Mouse (Mus musculus) lung, adult 2 months (tissue): ENCODE measurements around the gene Gm20388. TPM values are rescaled to one million over a fixed set of nuclear protein-coding genes. Genes with fewer than 3 reads are reported as not detected.
A peak's percentile ranks its signal among the peaks of the same experiment; 100 is the strongest.

Experiments used
- DNase-seq: peaks from one replicate; pipeline ENCODE4 v3.0.0; 2022
- H3K4me1 ChIP-seq: fragments of 200-500 bp; 2 replicates; pipeline ENCODE4 v1.6.1; 2011; ENCODE audit warnings: low read length; ENCODE audit not compliant: control insufficient read depth, insufficient read depth
- H3K4me3 ChIP-seq: fragments of 200-500 bp; replicated peaks from 2 replicates; pipeline ENCODE3; 2011; ENCODE audit warnings: low read depth, mild to moderate bottlenecking, control low read depth, low read length; ENCODE audit errors: extremely low read depth
- CTCF ChIP-seq: fragments of 200-500 bp; IDR thresholded peaks from 2 replicates; pipeline ENCODE4 v1.5.1; 2011; ENCODE audit warnings: mild to moderate bottlenecking, low read length, control low read depth; ENCODE audit not compliant: insufficient read depth
- POLR2A ChIP-seq: fragments of 200-500 bp; IDR thresholded peaks from 2 replicates; pipeline ENCODE4 v1.6.1; 2011; ENCODE audit warnings: low read depth, mild to moderate bottlenecking, control low read depth, low read length, borderline replicate concordance; ENCODE audit errors: extremely low read depth
- WGBS: fragments of 180-500 bp; shearing (Covaris S2); methylation state at CpG from one replicate; pipeline ENCODE4 v1.1.7; 2018; 5-methylcytosine and 5-hydroxymethylcytosine counted together
- polyA plus RNA-seq: library from polyadenylated mRNA; depleted of rRNA; stranded (reverse); fragments of >200 nt; gene quantifications from 2 replicates; pipeline ENCODE4 v1.2.3, GENCODE M21; 2012

The Gm20388 gene
- polyA plus RNA-seq, 1 experiment: 67.8 TPM

GRCm38 (mm10) chr8:120966557-120966956 is 1055.9 kb downstream of the Gm20388 start:
- WGBS: 29% methylated on average over 3 of the region's 3 CpGs
- Histone ChIP-seq H3K4me1 (peaks cover under 1% of the 10 kb centered on the region; the same call in 1 of the 2 replicates), H3K4me3 (no peak overlapping the region)
- TF ChIP-seq POLR2A: no peak
- TF ChIP-seq CTCF: no peak
- DNase-seq: no peak

GRCm38 (mm10) chr8:120968308-120968707 is 1057.7 kb downstream of the Gm20388 start:
- no peak for DNase-seq
- 44% methylated on average over 6 of the region's 6 CpGs for WGBS

GRCm38 (mm10) chr8:120970346-120970745 is 1059.7 kb downstream of the Gm20388 start:
- 47% methylated on average over 5 of the region's 5 CpGs for WGBS
- no peak for TF ChIP-seq POLR2A
- TF ChIP-seq CTCF: peak; percentile 60
- H3K4me1 ChIP-seq: peaks cover 5% of the 10 kb centered on the region; the same call in 1 of the 2 replicates
- H3K4me3 ChIP-seq: no peak overlapping the region
- peak; percentile 43 for DNase-seq

More at GRCm38 (mm10) chr8:120968308-120968707, 1057.7 kb downstream of the Gm20388 start:
- Histone ChIP-seq H3K4me3 (no peak overlapping the region), H3K4me1 (peaks cover 5% of the 10 kb centered on the region; the same call in 1 of the 2 replicates)
- TF ChIP-seq POLR2A (no peak), CTCF (no peak)

- whole genome bisulfite sequencing: 9% methylated on average over 34 of the region's 34 CpGs
Measured at GRCm38 (mm10) chr8:120971691-120972469, 1061.2 kb downstream of the Gm20388 start.

GRCm38 (mm10) chr8:120973046-120973445 is 1062.4 kb downstream of the Gm20388 start:
- TF ChIP-seq POLR2A (no peak), CTCF (no peak)
- 27% methylated on average over 7 of the region's 7 CpGs for WGBS
- no peak for DNase-seq
- Histone ChIP-seq H3K4me3 (no peak overlapping the region), H3K4me1 (peaks cover 5% of the 10 kb centered on the region; the same call in 1 of the 2 replicates)

More at GRCm38 (mm10) chr8:120971691-120972469, 1061.2 kb downstream of the Gm20388 start:
- peak; percentile 34 for DNase-seq
- TF ChIP-seq CTCF (no peak), POLR2A (0 out of 2 replicates have a peak, but pooled peaks have one; percentile 22)
- Histone ChIP-seq H3K4me3 (peak overlapping the region; percentile 36), H3K4me1 (peaks cover 5% of the 10 kb centered on the region; the same call in 1 of the 2 replicates)

GRCm38 (mm10) chr8:120977131-120977530 is 1066.5 kb downstream of the Gm20388 start:
- no peak overlapping the region for H3K4me3 ChIP-seq
- TF ChIP-seq POLR2A (no peak), CTCF (no peak)
- no peak for DNase-seq
- 34% methylated on average over 13 of the region's 13 CpGs for WGBS
- H3K4me1 ChIP-seq: 0 out of 2 replicates have a peak, but pooled peaks cover 2% of the 10 kb centered on the region

GRCm38 (mm10) chr8:120979210-120979609 is 1068.6 kb downstream of the Gm20388 start:
- no peak for TF ChIP-seq CTCF
- no peak for TF ChIP-seq POLR2A
- 46% methylated on average over 9 of the region's 9 CpGs for WGBS
- Histone ChIP-seq H3K4me1 (no peaks in the 10 kb centered on the region), H3K4me3 (no peak overlapping the region)
- no peak for DNase-seq

- DNase-seq: no peak
- 40% methylated on average over 13 of the region's 13 CpGs for WGBS
- TF ChIP-seq POLR2A (no peak), CTCF (no peak)
- Histone ChIP-seq H3K4me1 (no peaks in the 10 kb centered on the region), H3K4me3 (no peak overlapping the region)
Measured at GRCm38 (mm10) chr8:120980948-120981347, 1070.3 kb downstream of the Gm20388 start.

GRCm38 (mm10) chr8:120984888-120985287 is 1074.2 kb downstream of the Gm20388 start:
- TF ChIP-seq POLR2A (no peak), CTCF (no peak)
- no peaks in the 10 kb centered on the region for H3K4me1 ChIP-seq
- DNase-seq: no peak
- 63% methylated on average over 8 of the region's 8 CpGs for WGBS
- no peak overlapping the region for H3K4me3 ChIP-seq

GRCm38 (mm10) chr8:120986022-120986421 is 1075.4 kb downstream of the Gm20388 start:
- Histone ChIP-seq H3K4me1 (no peaks in the 10 kb centered on the region), H3K4me3 (no peak overlapping the region)
- no peak for DNase-seq
- TF ChIP-seq CTCF (no peak), POLR2A (no peak)
- WGBS: 78% methylated on average over 7 of the region's 7 CpGs
